Mouse (Mus musculus) megakaryocyte, embryonic 14.5 days (primary cell): Measurements from ENCODE around the gene Kcnab1.

ENCODE experiments used
- FLI1 ChIP-seq: IDR thresholded peaks from 2 replicates; pipeline ENCODE4 v1.6.1; 2012; ENCODE audit warnings: low read length, inconsistent platforms, mixed read lengths
- GATA1 ChIP-seq: IDR thresholded peaks from 3 replicates; pipeline ENCODE4 v1.6.1; 2012; ENCODE audit warnings: mixed read lengths, low read length, inconsistent platforms, borderline replicate concordance

DNA sequence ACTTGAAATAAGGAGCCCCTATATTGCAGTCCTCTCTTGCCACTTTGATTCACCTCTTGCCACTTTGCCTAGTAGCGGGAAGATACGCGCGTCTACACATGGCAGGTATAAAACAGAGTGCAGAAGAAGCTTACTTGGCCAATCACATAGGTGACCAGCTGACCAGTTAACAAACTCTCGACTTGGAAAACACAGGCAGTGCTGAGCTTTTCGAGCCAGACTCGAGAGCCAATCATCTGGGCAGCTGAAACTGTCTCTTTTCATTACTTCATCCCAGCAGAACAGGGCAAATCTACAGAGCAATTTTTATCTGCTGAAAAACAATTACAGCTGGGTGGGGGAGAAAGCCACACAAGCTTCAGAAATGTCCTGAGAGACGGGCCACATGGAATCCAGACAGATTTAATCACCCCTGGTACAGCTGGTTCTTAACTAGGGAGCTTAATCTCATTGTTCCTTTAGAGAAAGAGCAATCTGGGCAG, 96.4 kb downstream of the Kcnab1 start:
- TF ChIP-seq GATA1 (no peak), FLI1 (no peak)
